Mouse (Mus musculus): ENCODE results near the gene Fmnl1. TPM values are rescaled to one million over a fixed set of nuclear protein-coding genes. Genes with fewer than 3 reads are reported as not detected.
A peak's percentile ranks its signal among the peaks of the same experiment; 100 is the strongest.

The Fmnl1 gene
- polyA plus RNA-seq, 1 experiment from 2014 or later, result 1.5 TPM

DNA sequence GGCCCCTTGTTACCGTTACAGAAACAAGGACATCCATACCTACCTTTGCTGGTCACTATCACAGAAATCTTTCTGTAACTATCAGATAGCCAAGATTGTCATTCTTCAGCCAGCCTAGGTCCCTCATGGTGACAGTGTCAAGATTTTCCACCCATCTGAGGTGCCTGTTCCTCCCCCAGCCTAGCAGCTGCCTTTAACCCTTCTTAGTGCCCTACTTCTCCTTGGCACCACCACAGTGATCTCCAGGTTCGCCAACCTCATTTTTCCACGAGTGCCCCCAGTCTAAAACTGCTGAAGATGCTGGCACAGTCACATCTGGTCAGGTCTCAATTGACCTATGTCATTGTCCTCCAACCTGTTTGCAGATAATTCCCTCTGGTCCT lies 805 bp upstream of the Fmnl1 start:
- Histone ChIP-seq H3K27ac (no peak overlapping the region), H3K4me1 (replicated peaks) (peaks cover 21% of the 10 kb centered on the region), H3K4me3 (peak overlapping the region; percentile 70), H3K36me3 (no peaks in the 10 kb centered on the region), H3K9me3 (no peaks in the 10 kb centered on the region), H3K27me3 (ENCODE audit: insufficient read depth, poor library complexity, severe bottlenecking) (peaks cover 83% of the 10 kb centered on the region)
- no peak for DNase-seq (ENCODE audit: low spot score)
- 58% methylated on average over 3 of the region's 3 CpGs for WGBS

- H3K36me3 ChIP-seq, result no peaks in the 10 kb centered on the region
- peaks cover 26% of the 10 kb centered on the region for H3K4me1 ChIP-seq (replicated peaks)
- H3K27me3 ChIP-seq (ENCODE audit: insufficient read depth, poor library complexity, severe bottlenecking), result peaks cover 79% of the 10 kb centered on the region
- 3% methylated on average over 23 of the region's 23 CpGs for WGBS
- peak overlapping the region; percentile 77; the same call in 1 of the 2 replicates for H3K27ac ChIP-seq
- DNase-seq (ENCODE audit: low spot score), result peak; percentile 40
- H3K9me3 ChIP-seq, result no peaks in the 10 kb centered on the region
- peak overlapping the region; percentile 70 for H3K4me3 ChIP-seq
These were observed 346 bp downstream of the Fmnl1 start for GRCm38 (mm10) chr11:103171286-103171620.

GRCm38 (mm10) chr11:103171703-103172391 lies 940 bp downstream of the Fmnl1 start:
- H3K9me3 ChIP-seq, result no peaks in the 10 kb centered on the region
- 52% methylated on average over 9 of the region's 9 CpGs for WGBS
- peaks cover 76% of the 10 kb centered on the region for H3K27me3 ChIP-seq (ENCODE audit: insufficient read depth, poor library complexity, severe bottlenecking)
- H3K36me3 ChIP-seq, result no peaks in the 10 kb centered on the region
- H3K4me3 ChIP-seq, result peak overlapping the region; percentile 9; the same call in 1 of the 2 replicates
- DNase-seq (ENCODE audit: low spot score), result no peak
- peaks cover 26% of the 10 kb centered on the region for H3K4me1 ChIP-seq (replicated peaks)
- H3K27ac ChIP-seq, result no peak overlapping the region

DNA sequence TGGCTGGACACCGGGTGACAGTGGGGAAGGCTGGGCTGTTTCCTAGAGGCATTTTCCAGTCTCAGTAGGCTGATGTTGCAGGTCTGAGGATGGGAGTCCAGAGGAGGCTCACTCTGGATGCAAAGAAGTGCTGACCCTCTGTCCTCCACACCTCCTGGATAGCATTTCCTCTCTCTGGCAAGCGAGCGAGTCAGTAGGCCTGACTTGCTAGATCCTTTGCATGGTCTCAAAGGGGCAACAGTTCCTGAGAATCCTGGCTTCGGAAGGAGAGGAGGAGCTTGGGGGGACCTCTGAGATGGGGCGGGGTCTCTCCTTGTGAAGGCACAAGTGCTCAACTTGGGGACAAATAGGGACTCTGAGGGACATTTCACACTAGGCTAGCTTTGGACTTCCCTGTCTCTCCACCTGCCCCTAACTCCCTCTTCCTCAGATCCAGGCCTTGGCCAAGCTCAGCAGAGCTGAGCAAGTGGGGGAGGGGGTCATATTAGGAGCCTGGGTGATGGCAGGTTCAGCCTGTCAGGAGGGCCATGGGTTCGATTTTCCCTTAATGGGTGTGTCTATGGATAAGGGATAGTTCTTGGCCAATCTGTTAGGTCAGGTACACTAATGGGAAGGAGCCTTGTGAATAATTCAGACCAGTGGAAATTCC lies 1.6 kb downstream of the Fmnl1 start:
- no peak for DNase-seq (ENCODE audit: low spot score)
- H3K4me3 ChIP-seq, result no peak overlapping the region; the same call in 1 of the 2 replicates
- peaks cover 74% of the 10 kb centered on the region for H3K27me3 ChIP-seq (ENCODE audit: insufficient read depth, poor library complexity, severe bottlenecking)
- 77% methylated on average over 6 of the region's 6 CpGs for WGBS
- H3K9me3 ChIP-seq, result no peaks in the 10 kb centered on the region
- H3K27ac ChIP-seq, result no peak overlapping the region
- no peaks in the 10 kb centered on the region for H3K36me3 ChIP-seq
- H3K4me1 ChIP-seq (replicated peaks), result peaks cover 26% of the 10 kb centered on the region

GRCm38 (mm10) chr11:103173041-103173770 lies 2.3 kb downstream of the Fmnl1 start:
- H3K4me3 ChIP-seq, result no peak overlapping the region
- DNase-seq (ENCODE audit: low spot score), result no peak
- H3K27ac ChIP-seq, result no peak overlapping the region
- no peaks in the 10 kb centered on the region for H3K36me3 ChIP-seq
- H3K9me3 ChIP-seq, result no peaks in the 10 kb centered on the region
- H3K27me3 ChIP-seq (ENCODE audit: insufficient read depth, poor library complexity, severe bottlenecking), result peaks cover 69% of the 10 kb centered on the region
- H3K4me1 ChIP-seq (replicated peaks), result peaks cover 26% of the 10 kb centered on the region
- WGBS, result 83% methylated on average over 7 of the region's 7 CpGs

- Histone ChIP-seq H3K27me3 (ENCODE audit: insufficient read depth, poor library complexity, severe bottlenecking) (peaks cover 65% of the 10 kb centered on the region), H3K9me3 (no peaks in the 10 kb centered on the region), H3K36me3 (no peaks in the 10 kb centered on the region), H3K4me1 (replicated peaks) (peaks cover 26% of the 10 kb centered on the region), H3K4me3 (no peak overlapping the region), H3K27ac (no peak overlapping the region)
- DNase-seq (ENCODE audit: low spot score), result no peak
- 90% methylated on average over 11 of the region's 11 CpGs for WGBS
These were observed 3.0 kb downstream of the Fmnl1 start for GRCm38 (mm10) chr11:103173771-103174344.

GRCm38 (mm10) chr11:103174411-103174832 lies 3.5 kb downstream of the Fmnl1 start:
- Histone ChIP-seq H3K4me1 (replicated peaks) (peaks cover 26% of the 10 kb centered on the region), H3K27ac (no peak overlapping the region), H3K4me3 (no peak overlapping the region), H3K36me3 (no peaks in the 10 kb centered on the region), H3K9me3 (no peaks in the 10 kb centered on the region), H3K27me3 (ENCODE audit: insufficient read depth, poor library complexity, severe bottlenecking) (peaks cover 62% of the 10 kb centered on the region)
- WGBS, result 79% methylated on average over 5 of the region's 5 CpGs
- no peak for DNase-seq (ENCODE audit: low spot score)

DNA sequence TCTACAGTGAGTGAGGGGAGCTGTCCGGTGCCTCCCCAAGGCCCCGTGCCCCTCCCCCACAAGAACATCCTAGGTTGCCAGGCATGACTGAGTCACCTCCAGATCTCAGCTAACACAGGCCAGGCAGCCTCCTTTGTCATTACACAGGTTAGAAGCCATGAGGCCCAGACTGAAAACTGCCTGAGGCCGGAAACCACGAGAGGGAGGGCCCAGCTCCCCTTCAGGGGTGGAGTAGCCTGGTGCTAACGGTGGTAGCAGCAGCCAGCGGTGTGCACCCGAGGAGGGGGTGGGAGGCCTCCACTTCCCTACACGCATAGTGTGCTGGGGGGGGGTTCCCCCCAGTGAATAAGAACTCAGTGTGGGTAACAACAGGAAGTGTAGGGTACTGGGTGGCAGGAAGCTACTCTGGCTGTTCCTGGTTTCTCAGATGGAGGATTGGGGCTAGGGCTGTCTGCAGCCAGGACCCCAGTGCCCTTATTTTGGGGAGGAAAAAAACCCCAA lies 4.0 kb downstream of the Fmnl1 start:
- H3K27me3 ChIP-seq (ENCODE audit: insufficient read depth, poor library complexity, severe bottlenecking), result peaks cover 62% of the 10 kb centered on the region

GRCm38 (mm10) chr11:103175688-103176442 lies 5.0 kb downstream of the Fmnl1 start:
- Histone ChIP-seq H3K4me3 (no peak overlapping the region), H3K36me3 (no peaks in the 10 kb centered on the region), H3K27me3 (ENCODE audit: insufficient read depth, poor library complexity, severe bottlenecking) (peaks cover 59% of the 10 kb centered on the region), H3K4me1 (replicated peaks) (peaks cover 18% of the 10 kb centered on the region), H3K27ac (no peak overlapping the region), H3K9me3 (no peaks in the 10 kb centered on the region)
- WGBS, result 80% methylated on average over 14 of the region's 14 CpGs
- no peak for DNase-seq (ENCODE audit: low spot score)

More for the DNA sequence above, 4.0 kb downstream of the Fmnl1 start:
- Histone ChIP-seq H3K4me1 (replicated peaks) (peaks cover 26% of the 10 kb centered on the region), H3K36me3 (no peaks in the 10 kb centered on the region), H3K27ac (no peak overlapping the region), H3K9me3 (no peaks in the 10 kb centered on the region), H3K4me3 (no peak overlapping the region)
- no peak for DNase-seq (ENCODE audit: low spot score)
- 61% methylated on average over 8 of the region's 8 CpGs for WGBS

GRCm38 (mm10) chr11:103176510-103176909 lies 5.6 kb downstream of the Fmnl1 start:
- DNase-seq (ENCODE audit: low spot score), result no peak
- H3K4me1 ChIP-seq (replicated peaks), result peaks cover 11% of the 10 kb centered on the region

GRCm38 (mm10) chr11:103177216-103177615 lies 6.3 kb downstream of the Fmnl1 start:
- Histone ChIP-seq H3K9me3 (no peaks in the 10 kb centered on the region), H3K36me3 (no peaks in the 10 kb centered on the region), H3K27ac (no peak overlapping the region), H3K4me3 (no peak overlapping the region), H3K27me3 (ENCODE audit: insufficient read depth, poor library complexity, severe bottlenecking) (peaks cover 46% of the 10 kb centered on the region), H3K4me1 (replicated peaks) (peaks cover 9% of the 10 kb centered on the region; the same call in 1 of the 2 replicates)
- 84% methylated on average over 5 of the region's 5 CpGs for WGBS
- no peak for DNase-seq (ENCODE audit: low spot score)

More at GRCm38 (mm10) chr11:103176510-103176909, 5.6 kb downstream of the Fmnl1 start:
- Histone ChIP-seq H3K27me3 (ENCODE audit: insufficient read depth, poor library complexity, severe bottlenecking) (peaks cover 53% of the 10 kb centered on the region), H3K4me3 (no peak overlapping the region), H3K27ac (no peak overlapping the region), H3K9me3 (no peaks in the 10 kb centered on the region), H3K36me3 (no peaks in the 10 kb centered on the region)
- 90% methylated on average over 1 of the region's 1 CpGs for WGBS

Data from hindbrain, embryonic 10.5 days (tissue).